Mouse (Mus musculus) brain, embryonic 14.5 days (tissue): ENCODE data around the gene Olfr628. TPM values are rescaled to one million over a fixed set of nuclear protein-coding genes. Genes with fewer than 3 reads are reported as not detected.
"Not testable (repeated sequence)": the region's sequence is repeated elsewhere in the genome, so short reads cannot be mapped to it uniquely, and the experiment has no call there.

Experiments used
- DNase-seq: peaks from one replicate; pipeline ENCODE4 v3.0.0-alpha.2; 2011; ENCODE audit warnings: low read depth
- CTCF ChIP-seq: fragments of 200-500 bp; IDR thresholded peaks from 2 replicates; pipeline ENCODE4 v1.5.1; 2012; ENCODE audit warnings: inconsistent platforms, mild to moderate bottlenecking, moderate library complexity, borderline replicate concordance; ENCODE audit not compliant: insufficient read depth, insufficient read length; ENCODE audit errors: extremely low read depth
- POLR2A ChIP-seq: fragments of 200-500 bp; IDR thresholded peaks from 2 replicates; pipeline ENCODE4 v1.6.1; 2012; ENCODE audit warnings: mild to moderate bottlenecking, inconsistent platforms, borderline replicate concordance; ENCODE audit not compliant: poor library complexity, insufficient read depth, insufficient read length, severe bottlenecking; ENCODE audit errors: extremely low read depth
- polyA plus RNA-seq: library from polyadenylated mRNA; depleted of rRNA; stranded (reverse); fragments of >200 nt; gene quantifications from 2 replicates; pipeline ENCODE4 v1.2.3, GENCODE M21; 2012; rRNA removed

Gene Olfr628
- polyA plus RNA-seq: not detected in 2 replicates

DNA sequence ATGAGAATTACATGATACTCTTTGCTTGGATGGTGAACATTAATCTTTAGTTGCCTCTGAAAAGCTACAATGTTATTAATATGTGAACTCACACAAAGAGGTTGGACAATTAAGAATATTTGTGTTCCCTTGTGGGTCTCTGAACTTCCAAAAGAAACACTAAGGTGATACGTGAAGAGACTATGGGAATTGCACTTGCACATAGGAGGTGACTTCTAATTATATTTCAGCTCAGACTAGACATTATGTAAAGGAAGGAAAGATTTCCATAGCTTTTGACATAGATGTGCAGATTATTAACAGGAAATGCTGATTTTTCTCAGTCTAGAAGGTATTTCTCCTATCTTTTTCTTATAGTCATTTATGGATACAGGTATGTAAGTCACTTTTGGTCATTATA is at the start of gene Olfr628:
Olfr628 (plus strand) TSS at position 301 of the 400 bp plus-strand sequence.
- no peak for DNase-seq
- TF ChIP-seq CTCF (no peak), POLR2A (no peak)

DNA sequence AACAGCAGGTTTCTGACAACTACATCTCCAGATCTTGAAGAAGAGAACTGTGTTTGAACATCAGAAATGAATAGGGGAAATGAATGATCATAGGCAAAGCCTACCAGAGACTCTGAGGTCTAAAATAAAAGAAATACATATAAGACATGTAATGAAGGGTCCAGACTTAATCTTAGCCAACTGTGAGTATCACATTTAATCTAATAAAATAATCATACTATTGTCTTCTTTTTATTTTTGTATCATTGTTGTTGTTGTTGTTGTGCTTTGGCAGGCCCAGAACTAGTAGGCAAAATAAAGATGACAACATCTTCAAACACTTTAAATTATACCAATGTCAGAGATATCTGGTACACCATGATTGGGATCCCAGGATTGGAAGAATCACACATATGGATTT is 47.8 kb upstream of the Olfr628 start, which contains the start of gene Olfr625-ps1:
Olfr625-ps1 (plus strand) TSS at position 301 of the 400 bp plus-strand sequence.
- no peak for TF ChIP-seq POLR2A
- no peak for TF ChIP-seq CTCF
- DNase-seq: no peak

DNA sequence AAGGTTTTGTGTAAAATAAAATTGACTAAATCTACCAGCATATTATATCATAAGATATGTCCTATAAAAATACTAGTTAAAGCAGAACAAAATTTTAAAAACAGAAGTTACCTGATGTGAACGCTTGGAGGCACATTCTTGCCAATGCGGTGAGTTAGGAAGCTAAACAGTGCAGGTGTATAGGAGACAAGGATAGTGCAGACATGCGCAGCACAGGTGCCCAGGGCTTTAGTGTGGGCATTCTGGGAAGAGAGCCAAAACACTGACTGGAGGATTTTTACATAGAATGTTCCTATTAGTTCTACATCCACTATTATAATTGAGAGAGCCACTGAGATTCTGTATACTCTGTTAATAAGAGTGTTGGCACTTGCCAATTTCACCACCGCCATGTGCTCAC is 30.7 kb upstream of the Olfr628 start:
- peak; percentile 13 for DNase-seq
- TF ChIP-seq POLR2A: no peak
- TF ChIP-seq CTCF: no peak

DNA sequence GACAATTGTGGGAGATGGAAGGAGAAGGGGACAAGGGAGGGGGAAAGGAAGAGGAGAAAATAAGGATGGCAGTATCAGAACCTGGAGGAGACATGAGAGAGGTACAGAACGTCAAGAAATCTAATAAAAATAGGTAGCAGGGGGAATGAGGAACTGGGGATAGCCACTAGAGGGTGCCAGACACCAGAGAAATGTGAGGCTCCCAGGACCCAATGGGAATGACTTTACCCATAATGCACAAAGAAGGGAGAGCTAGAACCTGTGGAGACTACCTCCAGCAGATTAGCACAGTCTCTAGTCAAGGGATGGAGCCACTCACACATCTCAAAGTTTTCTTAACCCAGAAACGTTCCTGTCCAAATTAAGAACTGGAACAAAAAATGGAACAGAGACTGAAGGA is 18.1 kb upstream of the Olfr628 start:
- no peak for TF ChIP-seq POLR2A
- TF ChIP-seq CTCF: no peak
- DNase-seq: no peak

DNA sequence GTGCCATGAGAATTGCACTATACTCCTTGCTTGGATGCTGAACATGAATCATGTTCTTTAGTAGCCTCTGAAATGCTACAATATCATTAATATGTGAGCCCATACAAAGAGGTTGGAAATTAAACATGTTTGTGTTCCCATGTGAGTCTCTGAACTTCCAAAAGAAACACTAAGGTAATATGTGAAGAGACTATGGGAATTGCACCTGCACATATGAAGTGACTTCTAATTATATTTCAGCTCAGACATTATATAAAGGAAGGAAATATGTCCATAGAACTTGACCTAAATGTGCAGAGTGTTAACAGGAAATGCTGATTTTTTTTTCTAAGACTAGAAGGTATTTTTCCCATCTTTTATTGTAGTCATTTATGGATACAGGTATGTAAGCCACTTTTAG is 15.8 kb upstream of the Olfr628 start, which contains the start of gene Olfr243:
Olfr243 (plus strand) TSS at position 301 of the 400 bp plus-strand sequence.
- TF ChIP-seq POLR2A (no peak), CTCF (no peak)
- DNase-seq: no peak

DNA sequence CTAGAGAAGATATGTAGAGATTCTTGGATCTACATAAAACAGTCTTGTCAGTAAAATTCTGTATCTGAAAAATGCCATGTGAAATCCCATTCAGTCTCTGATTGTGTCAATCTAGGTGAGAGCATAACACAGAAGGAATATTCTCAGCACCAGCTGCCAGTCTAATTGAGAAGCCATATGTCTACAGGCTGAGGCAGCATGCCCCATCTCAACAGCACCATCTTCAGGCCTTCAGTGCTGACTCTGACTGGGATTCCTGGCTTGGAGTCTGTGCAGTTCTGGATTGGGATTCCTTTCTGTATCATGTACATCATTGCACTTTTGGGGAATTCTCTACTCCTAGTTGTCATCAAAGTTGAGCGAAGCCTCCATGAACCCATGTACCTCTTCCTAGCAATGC is 13.8 kb upstream of the Olfr628 start:
- DNase-seq: peak; percentile 2

DNA sequence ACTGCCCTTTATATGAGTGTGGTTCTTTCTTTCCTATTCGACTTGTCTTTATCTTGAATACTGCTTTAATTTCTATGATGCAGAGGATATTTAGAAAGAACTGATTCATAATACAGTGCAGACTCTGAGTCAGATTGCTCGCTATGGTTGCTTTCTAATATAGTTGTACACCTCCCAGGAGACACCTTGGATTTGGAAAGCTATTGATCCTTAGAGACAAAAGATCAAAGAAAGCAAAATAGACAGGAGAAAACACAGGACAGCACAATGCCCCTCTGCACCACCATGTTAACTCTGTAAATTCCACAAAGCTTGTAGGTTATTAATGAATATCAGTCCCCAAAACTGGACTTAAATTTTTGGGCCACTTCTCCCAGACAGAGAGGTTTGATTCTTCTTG is 14.7 kb downstream of the Olfr628 start, which contains the start of gene Olfr629:
Olfr629 (minus strand) TSS at position 101 of the 400 bp plus-strand sequence.
- TF ChIP-seq CTCF (no peak), POLR2A (no peak)
- DNase-seq: no peak

DNA sequence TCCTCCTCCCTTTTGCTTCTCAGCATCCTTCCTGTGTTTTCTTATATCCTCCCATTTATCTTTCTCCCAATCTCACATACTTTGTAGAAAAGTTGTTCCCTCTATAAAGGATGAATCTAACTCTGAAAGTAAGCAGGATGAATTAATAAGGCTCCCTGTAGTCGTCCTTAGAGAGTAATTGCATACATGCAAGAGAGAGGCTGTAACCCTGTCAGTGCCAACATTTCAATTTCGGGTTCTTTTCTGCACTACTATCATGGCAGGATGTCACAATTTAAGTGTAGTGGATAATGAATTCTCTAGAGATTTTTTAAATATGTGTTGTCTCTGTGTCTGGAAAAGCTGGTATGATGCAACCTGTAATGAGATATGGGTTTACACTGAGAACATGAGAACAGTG is 27.1 kb downstream of the Olfr628 start, which contains the start of gene Olfr630:
Olfr630 (minus strand) TSS at position 101 of the 400 bp plus-strand sequence.
- no peak for DNase-seq
- TF ChIP-seq CTCF (no peak), POLR2A (no peak)

DNA sequence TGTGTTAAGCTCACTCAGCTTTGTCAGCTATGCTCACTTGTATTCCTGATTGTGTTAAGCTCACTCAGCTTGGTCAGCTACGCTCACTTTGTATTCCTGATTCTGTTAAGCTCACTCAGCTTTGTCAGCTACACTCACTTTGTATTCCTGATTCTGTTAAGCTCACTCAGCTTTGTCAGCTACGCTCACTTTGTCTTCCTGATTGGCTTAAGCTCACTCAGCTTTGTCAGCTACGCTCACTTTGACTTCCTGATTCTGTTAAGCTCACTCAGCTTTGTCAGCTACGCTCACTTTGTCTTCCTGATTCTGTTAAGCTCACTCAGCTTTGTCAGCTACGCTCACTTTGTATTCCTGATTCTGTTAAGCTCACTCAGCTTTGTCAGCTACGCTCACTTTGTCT is 32.0 kb downstream of the Olfr628 start:
- not testable (repeated sequence) for DNase-seq

DNA sequence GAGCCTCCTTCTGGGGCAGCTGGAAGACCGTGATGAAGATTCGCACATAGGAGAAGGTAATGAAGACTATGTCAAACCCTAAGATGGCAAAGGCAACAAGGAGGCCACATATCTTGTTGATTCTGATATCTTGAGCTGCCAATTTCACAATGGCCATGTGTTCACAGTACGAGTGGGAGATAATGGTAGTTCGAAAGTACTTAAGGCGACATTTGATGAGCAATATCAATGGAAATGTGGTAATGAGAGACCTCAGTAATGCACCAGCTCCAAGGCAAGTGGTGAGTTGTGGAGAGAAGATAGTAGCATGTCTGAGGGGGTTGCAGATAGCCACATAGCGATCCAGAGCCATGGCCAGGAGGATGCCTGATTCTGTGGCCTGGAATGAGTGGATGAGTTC is 37.5 kb downstream of the Olfr628 start:
- not testable (repeated sequence) for DNase-seq

DNA sequence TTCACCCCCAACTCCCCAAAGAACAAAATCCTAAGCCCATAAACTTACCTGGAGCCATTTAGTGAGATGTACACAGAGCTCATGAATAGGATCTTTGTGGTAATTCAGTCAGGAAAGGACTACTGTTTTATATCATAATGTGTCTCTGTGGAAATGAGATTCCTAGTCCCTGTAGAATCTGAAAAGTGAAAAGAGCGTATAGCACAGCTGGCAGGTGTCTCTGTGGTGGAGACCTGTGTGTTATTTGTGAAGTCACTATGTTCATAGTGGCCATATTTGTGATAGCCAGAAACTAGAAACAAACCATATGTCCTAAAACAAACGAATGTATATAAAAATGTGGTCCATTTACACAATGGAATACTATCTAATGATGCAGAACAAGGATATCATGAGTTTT is 41.3 kb downstream of the Olfr628 start, which contains the start of gene Olfr69:
Olfr69 (minus strand) TSS at position 101 of the 400 bp plus-strand sequence.
- DNase-seq: no peak
- TF ChIP-seq POLR2A (no peak), CTCF (no peak)

DNA sequence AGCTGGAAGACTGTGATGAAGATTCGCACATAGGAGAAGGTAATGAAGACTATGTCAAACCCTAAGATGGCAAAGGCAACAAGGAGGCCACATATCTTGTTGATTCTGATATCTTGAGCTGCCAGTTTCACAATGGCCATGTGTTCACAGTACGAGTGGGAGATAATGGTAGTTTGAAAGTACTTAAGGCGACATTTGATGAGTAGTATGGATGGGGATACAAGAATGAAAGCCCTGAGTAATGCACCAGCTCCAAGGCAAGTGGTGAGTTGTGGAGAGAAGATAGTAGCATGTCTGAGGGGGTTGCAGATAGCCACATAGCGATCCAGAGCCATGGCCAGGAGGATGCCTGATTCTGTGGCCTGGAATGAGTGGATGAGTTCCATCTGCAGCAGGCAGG is 47.5 kb downstream of the Olfr628 start:
- DNase-seq: not testable (repeated sequence)

DNA sequence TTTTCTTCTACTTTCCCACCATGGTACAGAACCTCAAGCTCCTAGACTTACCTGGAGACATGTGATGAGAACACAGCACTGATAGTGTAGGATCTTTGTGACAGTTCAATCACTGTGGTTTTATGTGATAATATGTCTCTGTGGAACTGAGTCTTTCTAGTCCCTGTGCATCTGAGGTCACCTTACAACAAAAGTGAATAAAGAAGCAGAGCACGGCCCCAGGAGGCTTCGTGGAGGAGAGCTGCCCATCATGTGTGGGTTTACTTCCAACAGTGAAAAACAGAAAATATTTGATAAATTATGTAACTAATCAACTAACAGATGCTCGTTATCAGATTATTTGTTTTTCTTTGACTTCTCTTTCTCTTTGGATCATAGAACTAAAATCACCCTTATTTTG is 49.4 kb downstream of the Olfr628 start, which contains the start of gene Olfr68:
Olfr68 (minus strand) TSS at position 101 of the 400 bp plus-strand sequence.
- no peak for TF ChIP-seq POLR2A
- no peak for TF ChIP-seq CTCF
- DNase-seq: no peak

Other genes with a start within 250 kb of the Olfr628 start
- not detected in 2 replicates for gene Olfr609, start 232.3 kb upstream of the Olfr628 start, polyA plus RNA-seq
- not detected in 2 replicates for gene Olfr610, start 218.3 kb upstream of the Olfr628 start, polyA plus RNA-seq
- not detected in 2 replicates for gene Olfr611, start 209.5 kb upstream of the Olfr628 start, polyA plus RNA-seq
- not detected in 2 replicates for gene Olfr612, start 187.7 kb upstream of the Olfr628 start, polyA plus RNA-seq
- not detected in 2 replicates for gene Olfr613, start 182.3 kb upstream of the Olfr628 start, polyA plus RNA-seq
- gene Olfr615, start 174.3 kb upstream of the Olfr628 start, polyA plus RNA-seq: not detected in 2 replicates
- gene Olfr616, start 161.2 kb upstream of the Olfr628 start, polyA plus RNA-seq: not detected in 2 replicates
- gene Olfr617, start 157.3 kb upstream of the Olfr628 start, polyA plus RNA-seq: not detected in 2 replicates
- 0.05 TPM in 1 of 2 replicates, not detected in the other for gene Olfr618, start 140.3 kb upstream of the Olfr628 start, polyA plus RNA-seq
- not detected in 2 replicates for gene Olfr619, start 129.8 kb upstream of the Olfr628 start, polyA plus RNA-seq
- not detected in 2 replicates for gene Olfr620, start 117.8 kb upstream of the Olfr628 start, polyA plus RNA-seq
- not detected in 2 replicates for gene Olfr622, start 87.7 kb upstream of the Olfr628 start, polyA plus RNA-seq
- gene Olfr623, start 66.7 kb upstream of the Olfr628 start, polyA plus RNA-seq: not detected in 2 replicates
- 0.01 TPM in 1 of 2 replicates, not detected in the other for gene Olfr624, start 59.2 kb upstream of the Olfr628 start, polyA plus RNA-seq
- gene Olfr625-ps1, start 47.7 kb upstream of the Olfr628 start, polyA plus RNA-seq: not detected in 2 replicates
- gene Olfr243, start 15.7 kb upstream of the Olfr628 start, polyA plus RNA-seq: not detected in 2 replicates
- gene Olfr629, start 14.6 kb downstream of the Olfr628 start, polyA plus RNA-seq: not detected in 2 replicates
- gene Olfr630, start 27.0 kb downstream of the Olfr628 start, polyA plus RNA-seq: not detected in 2 replicates
- not detected in 2 replicates for gene Olfr69, start 41.2 kb downstream of the Olfr628 start, polyA plus RNA-seq
- gene Olfr68, start 49.3 kb downstream of the Olfr628 start, polyA plus RNA-seq: not detected in 2 replicates
- not detected in 2 replicates for gene Olfr67, start 61.4 kb downstream of the Olfr628 start, polyA plus RNA-seq
- gene Hbb-bt, start 83.6 kb downstream of the Olfr628 start, polyA plus RNA-seq: 1,200 and 1,643 TPM in 2 replicates
- 4,622 and 5,050 TPM in 2 replicates for gene Hbb-bs, start 97.7 kb downstream of the Olfr628 start, polyA plus RNA-seq
- gene Hbb-bh2, start 110.1 kb downstream of the Olfr628 start, polyA plus RNA-seq: not detected in 2 replicates
- 4.5 and 6.0 TPM in 2 replicates for gene Hbb-bh1, start 112.8 kb downstream of the Olfr628 start, polyA plus RNA-seq
- 331 and 571 TPM in 2 replicates for gene Hbb-y, start 122.8 kb downstream of the Olfr628 start, polyA plus RNA-seq
- not detected in 2 replicates for gene Olfr66, start 155.9 kb downstream of the Olfr628 start, polyA plus RNA-seq
- not detected in 2 replicates for gene Olfr64, start 164.1 kb downstream of the Olfr628 start, polyA plus RNA-seq
- gene Olfr65, start 173.1 kb downstream of the Olfr628 start, polyA plus RNA-seq: not detected in 2 replicates
- not detected in 2 replicates for gene Olfr631, start 198.5 kb downstream of the Olfr628 start, polyA plus RNA-seq
- gene Olfr632, start 204.0 kb downstream of the Olfr628 start, polyA plus RNA-seq: not detected in 2 replicates
- not detected in 2 replicates for gene Olfr633, start 214.1 kb downstream of the Olfr628 start, polyA plus RNA-seq
- not detected in 2 replicates for gene Olfr635, start 240.8 kb downstream of the Olfr628 start, polyA plus RNA-seq